Mouse (Mus musculus): ENCODE data around the gene Atxn2l. TPM values are rescaled to one million over a fixed set of nuclear protein-coding genes. Genes with fewer than 3 reads are reported as not detected.

Gene Atxn2l
- 31.2 and 38.8 TPM in 2 replicates for polyA plus RNA-seq (2014; fragmentation: Nextera tagmentation; extraction: Ambion mirVana)

GRCm38 (mm10) chr7:126503273-126503878 lies at the start of gene Atxn2l:
Gene Atxn2l (minus strand): TSS chr7:126503437.
- WGBS: under 1% methylated on average over 63 of the region's 72 CpGs

DNA sequence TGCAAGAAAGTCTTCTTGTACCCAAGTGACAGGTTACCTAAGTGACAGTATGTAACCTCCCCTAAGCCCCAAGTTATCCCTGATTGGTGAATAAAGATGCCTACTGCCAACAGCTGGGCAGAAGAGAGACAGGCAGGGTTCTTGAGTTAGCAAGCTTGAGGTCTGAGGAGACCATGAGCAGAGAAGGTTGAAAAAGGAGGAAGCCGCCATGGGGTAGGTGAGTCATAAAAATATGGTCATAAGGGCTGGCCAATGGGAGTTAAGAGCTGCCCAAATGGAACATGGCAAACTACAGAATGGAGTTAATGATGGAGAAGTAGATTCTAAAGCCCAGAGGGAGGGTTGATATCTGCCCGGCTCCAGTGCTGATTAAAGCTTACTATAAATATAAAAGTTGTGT lies 42.4 kb upstream of the Atxn2l start:
- no peak overlapping the region for H3K27ac ChIP-seq (replicated peaks in 1 of 2; ENCODE audit: control insufficient read depth in 1 of 2, insufficient read depth in 1 of 2, low read depth in 2 of 2, low read length in 2 of 2)
- peaks cover 58% of the 10 kb centered on the region for H3K36me3 ChIP-seq (ENCODE audit: control insufficient read depth, insufficient read depth, low read length)
- no peak for ATAC-seq (ENCODE audit: insufficient number of reproducible peaks, insufficient read depth, low FRiP score, low read depth)
- H3K4me2 ChIP-seq (ENCODE audit: low read length): no peak overlapping the region
- H3K27me3 ChIP-seq (ENCODE audit: control insufficient read depth, insufficient read depth, low read length): no peaks in the 10 kb centered on the region
- no peak overlapping the region for H3K9ac ChIP-seq (ENCODE audit: low read length)
- 87% methylated on average over 2 of the region's 2 CpGs for WGBS
- H3K4me3 ChIP-seq (ENCODE audit: control insufficient read depth in 1 of 2, insufficient read depth in 1 of 2, low read depth in 1 of 2, low read length in 2 of 2): no peak overlapping the region
- no peaks in the 10 kb centered on the region for H3K9me3 ChIP-seq (ENCODE audit: control insufficient read depth, low read length)
- H3K4me1 ChIP-seq (ENCODE audit: control insufficient read depth in 2 of 2, insufficient read depth in 2 of 2, low read length in 2 of 2): no peaks in the 10 kb centered on the region

More at GRCm38 (mm10) chr7:126503273-126503878, at the start of gene Atxn2l:
- ATAC-seq (ENCODE audit: insufficient number of reproducible peaks, insufficient read depth, low FRiP score, low read depth): peak; percentile 89
- no peaks in the 10 kb centered on the region for H3K9me3 ChIP-seq (ENCODE audit: control insufficient read depth, low read length)
- H3K27ac ChIP-seq (replicated peaks in 1 of 2; ENCODE audit: control insufficient read depth in 1 of 2, insufficient read depth in 1 of 2, low read depth in 2 of 2, low read length in 2 of 2): peak within 1 kb of the TSS; percentile 99 to 100
- peaks cover 29% of the 10 kb centered on the region for H3K36me3 ChIP-seq (ENCODE audit: control insufficient read depth, insufficient read depth, low read length)
- H3K4me2 ChIP-seq (ENCODE audit: low read length): peak within 1 kb of the TSS; percentile 68
- H3K4me1 ChIP-seq (ENCODE audit: control insufficient read depth in 2 of 2, insufficient read depth in 2 of 2, low read length in 2 of 2): peaks cover 2 to 14% of the 10 kb centered on the region in 2 experiments; a peak in 2 of 4 replicates
- H3K4me3 ChIP-seq (ENCODE audit: control insufficient read depth in 1 of 2, insufficient read depth in 1 of 2, low read depth in 1 of 2, low read length in 2 of 2): peak within 1 kb of the TSS; percentile 76 to 100
- no peaks in the 10 kb centered on the region for H3K27me3 ChIP-seq (ENCODE audit: control insufficient read depth, insufficient read depth, low read length)
- H3K9ac ChIP-seq (ENCODE audit: low read length): peak within 1 kb of the TSS; percentile 100

DNA sequence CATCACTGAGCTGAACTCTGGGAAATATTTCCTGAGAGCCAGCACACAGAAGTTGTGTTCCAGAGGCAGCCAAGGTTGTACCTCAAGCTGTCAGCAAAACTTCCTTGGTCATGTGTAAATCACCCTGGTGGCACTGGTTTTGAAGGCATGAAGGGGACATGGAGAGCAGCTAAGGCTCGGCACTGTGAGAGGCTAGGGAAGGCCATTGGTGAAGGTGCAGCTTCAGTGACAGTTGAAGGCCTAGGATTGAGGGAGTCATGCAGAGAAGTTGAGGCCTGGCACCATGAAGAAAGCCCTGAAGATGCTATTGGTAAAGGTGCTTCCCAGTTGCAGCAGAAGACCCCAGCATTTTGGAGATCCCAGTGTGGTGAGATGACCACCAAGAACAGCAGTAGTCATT lies 38.4 kb upstream of the Atxn2l start:
- H3K36me3 ChIP-seq (ENCODE audit: control insufficient read depth, insufficient read depth, low read length): peaks cover 19% of the 10 kb centered on the region
- no peak overlapping the region for H3K9ac ChIP-seq (ENCODE audit: low read length)
- no peaks in the 10 kb centered on the region for H3K9me3 ChIP-seq (ENCODE audit: control insufficient read depth, low read length)
- ATAC-seq (ENCODE audit: insufficient number of reproducible peaks, insufficient read depth, low FRiP score, low read depth): no peak
- WGBS: 82% methylated on average over 1 of the region's 1 CpGs
- no peaks in the 10 kb centered on the region for H3K4me1 ChIP-seq (ENCODE audit: control insufficient read depth in 2 of 2, insufficient read depth in 2 of 2, low read length in 2 of 2)
- no peak overlapping the region for H3K4me3 ChIP-seq (ENCODE audit: control insufficient read depth in 1 of 2, insufficient read depth in 1 of 2, low read depth in 1 of 2, low read length in 2 of 2)
- no peak overlapping the region for H3K27ac ChIP-seq (replicated peaks in 1 of 2; ENCODE audit: control insufficient read depth in 1 of 2, insufficient read depth in 1 of 2, low read depth in 2 of 2, low read length in 2 of 2)
- H3K4me2 ChIP-seq (ENCODE audit: low read length): no peak overlapping the region
- peaks cover 7% of the 10 kb centered on the region for H3K27me3 ChIP-seq (ENCODE audit: control insufficient read depth, insufficient read depth, low read length)

- Histone ChIP-seq H3K4me2 (ENCODE audit: low read length) (no peak overlapping the region), H3K36me3 (ENCODE audit: control insufficient read depth, insufficient read depth, low read length) (no peaks in the 10 kb centered on the region), H3K4me1 (ENCODE audit: control insufficient read depth in 2 of 2, insufficient read depth in 2 of 2, low read length in 2 of 2) (no peaks in the 10 kb centered on the region), H3K9ac (ENCODE audit: low read length) (no peak overlapping the region), H3K4me3 (ENCODE audit: control insufficient read depth in 1 of 2, insufficient read depth in 1 of 2, low read depth in 1 of 2, low read length in 2 of 2) (no peak overlapping the region), H3K27ac (replicated peaks in 1 of 2; ENCODE audit: control insufficient read depth in 1 of 2, insufficient read depth in 1 of 2, low read depth in 2 of 2, low read length in 2 of 2) (no peak overlapping the region), H3K9me3 (ENCODE audit: control insufficient read depth, low read length) (no peaks in the 10 kb centered on the region), H3K27me3 (ENCODE audit: control insufficient read depth, insufficient read depth, low read length) (peaks cover 11% of the 10 kb centered on the region)
- no peak for ATAC-seq (ENCODE audit: insufficient number of reproducible peaks, insufficient read depth, low FRiP score, low read depth)
- WGBS: 66% methylated on average over 5 of the region's 5 CpGs
Measured at GRCm38 (mm10) chr7:126537820-126538585, 34.8 kb upstream of the Atxn2l start.

DNA sequence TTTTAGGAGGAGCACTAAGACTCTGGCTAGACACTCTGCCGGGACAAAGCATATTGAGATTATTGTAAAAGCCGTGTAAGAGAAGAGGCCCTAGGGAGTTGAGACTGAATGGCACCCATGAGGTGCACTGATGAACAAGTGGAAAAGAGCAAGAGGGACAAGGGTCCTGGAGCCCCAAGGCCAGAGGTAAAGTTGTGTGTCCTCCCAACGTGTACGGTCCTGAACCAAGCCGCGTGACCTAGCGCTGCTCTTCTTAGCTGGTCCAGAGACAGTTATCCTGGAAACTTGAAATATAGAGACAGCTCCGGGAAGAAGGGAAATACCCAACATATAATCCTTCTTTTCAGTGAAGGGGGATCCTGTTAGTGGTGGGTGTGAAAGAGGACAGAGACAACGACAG lies 33.2 kb upstream of the Atxn2l start:
- peak overlapping the region; percentile 48 to 63; a peak in 3 of 4 replicates for H3K4me3 ChIP-seq (ENCODE audit: control insufficient read depth in 1 of 2, insufficient read depth in 1 of 2, low read depth in 1 of 2, low read length in 2 of 2)
- H3K4me1 ChIP-seq (ENCODE audit: control insufficient read depth in 2 of 2, insufficient read depth in 2 of 2, low read length in 2 of 2): no peaks in the 10 kb centered on the region
- H3K27me3 ChIP-seq (ENCODE audit: control insufficient read depth, insufficient read depth, low read length): peaks cover 11% of the 10 kb centered on the region
- peak overlapping the region; percentile 74 for H3K9ac ChIP-seq (ENCODE audit: low read length)
- no peak for ATAC-seq (ENCODE audit: insufficient number of reproducible peaks, insufficient read depth, low FRiP score, low read depth)
- WGBS: 63% methylated on average over 9 of the region's 9 CpGs
- H3K4me2 ChIP-seq (ENCODE audit: low read length): peak overlapping the region; percentile 87
- H3K9me3 ChIP-seq (ENCODE audit: control insufficient read depth, low read length): no peaks in the 10 kb centered on the region
- no peaks in the 10 kb centered on the region for H3K36me3 ChIP-seq (ENCODE audit: control insufficient read depth, insufficient read depth, low read length)
- no peak overlapping the region for H3K27ac ChIP-seq (replicated peaks in 1 of 2; ENCODE audit: control insufficient read depth in 1 of 2, insufficient read depth in 1 of 2, low read depth in 2 of 2, low read length in 2 of 2)

DNA sequence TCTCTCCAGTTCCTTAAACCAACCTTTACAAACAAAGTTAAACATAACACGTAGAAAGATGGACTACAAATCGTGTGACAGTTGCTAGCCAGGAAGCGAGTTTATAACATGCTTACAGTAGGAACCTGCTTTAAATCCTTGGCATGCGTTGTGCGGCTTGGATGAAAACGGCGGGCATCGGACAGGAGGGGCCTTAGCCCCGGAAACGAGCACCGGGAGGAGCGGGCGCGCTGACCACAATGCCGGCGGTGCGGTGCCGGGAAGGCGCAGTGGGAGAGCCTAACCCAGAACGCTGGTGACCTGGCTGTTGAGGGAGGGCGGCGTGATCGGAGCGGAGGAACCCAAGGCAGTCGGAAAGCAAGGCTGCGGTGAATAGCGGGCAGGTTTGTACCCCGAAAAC lies 32.5 kb upstream of the Atxn2l start:
- ATAC-seq (ENCODE audit: insufficient number of reproducible peaks, insufficient read depth, low FRiP score, low read depth): no peak
- H3K27ac ChIP-seq (replicated peaks in 1 of 2; ENCODE audit: control insufficient read depth in 1 of 2, insufficient read depth in 1 of 2, low read depth in 2 of 2, low read length in 2 of 2): no peak overlapping the region
- peak overlapping the region; percentile 87 for H3K4me2 ChIP-seq (ENCODE audit: low read length)
- peaks cover 11% of the 10 kb centered on the region for H3K27me3 ChIP-seq (ENCODE audit: control insufficient read depth, insufficient read depth, low read length)
- H3K9ac ChIP-seq (ENCODE audit: low read length): peak overlapping the region; percentile 74
- peak overlapping the region; percentile 48 to 63 for H3K4me3 ChIP-seq (ENCODE audit: control insufficient read depth in 1 of 2, insufficient read depth in 1 of 2, low read depth in 1 of 2, low read length in 2 of 2)
- 3% methylated on average over 28 of the region's 28 CpGs for WGBS
- no peaks in the 10 kb centered on the region for H3K4me1 ChIP-seq (ENCODE audit: control insufficient read depth in 2 of 2, insufficient read depth in 2 of 2, low read length in 2 of 2)
- H3K9me3 ChIP-seq (ENCODE audit: control insufficient read depth, low read length): no peaks in the 10 kb centered on the region
- H3K36me3 ChIP-seq (ENCODE audit: control insufficient read depth, insufficient read depth, low read length): no peaks in the 10 kb centered on the region

DNA sequence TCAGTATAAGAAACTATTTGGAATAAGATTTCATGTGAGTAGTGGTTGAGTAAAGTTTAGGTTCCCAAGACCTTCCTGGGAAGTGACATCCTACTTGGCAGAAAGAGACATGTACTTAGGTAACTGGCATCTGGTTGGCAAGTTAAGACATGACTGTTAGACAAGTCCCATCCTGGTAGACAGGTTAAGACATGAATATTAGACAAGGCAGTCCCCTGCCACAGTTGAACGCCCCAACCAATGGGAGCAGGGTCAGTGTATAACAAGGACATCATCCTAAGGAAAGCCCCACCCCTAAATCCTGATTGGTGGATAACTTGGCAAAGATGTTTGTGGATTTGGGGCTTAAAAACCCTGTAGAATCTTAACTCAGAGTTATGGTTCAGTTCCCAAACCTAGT lies 30.2 kb upstream of the Atxn2l start:
- ATAC-seq (ENCODE audit: insufficient number of reproducible peaks, insufficient read depth, low FRiP score, low read depth): no peak
- Histone ChIP-seq H3K9me3 (ENCODE audit: control insufficient read depth, low read length) (no peaks in the 10 kb centered on the region), H3K4me1 (ENCODE audit: control insufficient read depth in 2 of 2, insufficient read depth in 2 of 2, low read length in 2 of 2) (no peaks in the 10 kb centered on the region), H3K36me3 (ENCODE audit: control insufficient read depth, insufficient read depth, low read length) (no peaks in the 10 kb centered on the region), H3K4me2 (ENCODE audit: low read length) (no peak overlapping the region), H3K27me3 (ENCODE audit: control insufficient read depth, insufficient read depth, low read length) (peaks cover 11% of the 10 kb centered on the region), H3K4me3 (ENCODE audit: control insufficient read depth in 1 of 2, insufficient read depth in 1 of 2, low read depth in 1 of 2, low read length in 2 of 2) (no peak overlapping the region), H3K9ac (ENCODE audit: low read length) (no peak overlapping the region), H3K27ac (replicated peaks in 1 of 2; ENCODE audit: control insufficient read depth in 1 of 2, insufficient read depth in 1 of 2, low read depth in 2 of 2, low read length in 2 of 2) (no peak overlapping the region)
- WGBS: 64% methylated on average over 1 of the region's 1 CpGs
